Mouse (Mus musculus) CH12.LX (cell line): ENCODE measurements around the gene E030018B13Rik. TPM values are rescaled to one million over a fixed set of nuclear protein-coding genes. Genes with fewer than 3 reads are reported as not detected.
A peak's percentile ranks its signal among the peaks of the same experiment; 100 is the strongest.

Experiments
- DNase-seq: peaks from one replicate; pipeline ENCODE4 v3.0.0-alpha.2; 2013; ENCODE audit errors: extremely low read depth
- H3K27ac ChIP-seq: 2 replicates; pipeline ENCODE4 v1.5.1; 2012; ENCODE audit warnings: low read depth, mild to moderate bottlenecking, control low read depth, moderate library complexity; ENCODE audit not compliant: insufficient read depth
- H3K27me3 ChIP-seq: replicated peaks from 2 replicates; pipeline ENCODE3; 2012; ENCODE audit warnings: inconsistent platforms
- H3K36me3 ChIP-seq, 2 experiments: replicated peaks in 1 of 2; 2 replicates each; pipeline versions ENCODE3 to v1.6.1; 2012; ENCODE audit warnings: inconsistent platforms in 1 of 2, low read length in 1 of 2, mild to moderate bottlenecking in 1 of 2, mixed read lengths in 1 of 2, moderate library complexity in 1 of 2; ENCODE audit not compliant: control insufficient read depth in 1 of 2, insufficient read depth in 1 of 2
- H3K4me1 ChIP-seq, 2 experiments: 2 replicates each; pipeline ENCODE4 v1.6.1; 2012; ENCODE audit warnings: inconsistent platforms in 1 of 2, moderate library complexity in 1 of 2; ENCODE audit not compliant: insufficient read depth in 2 of 2, control insufficient read depth in 1 of 2
- H3K4me2 ChIP-seq: 2 replicates; pipeline ENCODE4 v1.6.1; 2012; ENCODE audit warnings: low read depth, mild to moderate bottlenecking, control low read depth; ENCODE audit not compliant: poor library complexity, insufficient read depth, severe bottlenecking
- H3K4me3 ChIP-seq, 3 experiments: fragments of 150-350 bp in 1 of 3; sonication (generic) in 1 of 3; replicated peaks in 1 of 3; 2 replicates each; pipeline versions ENCODE3 to v1.5.1; 2011 to 2012; ENCODE audit warnings: low read depth in 2 of 3, low read length in 2 of 3, mild to moderate bottlenecking in 2 of 3, moderate library complexity in 2 of 3, control low read depth in 1 of 3, improper control_type of control experiment in 1 of 3, inconsistent platforms in 1 of 3, mixed read lengths in 1 of 3; ENCODE audit not compliant: poor library complexity in 1 of 3
- H3K79me2 ChIP-seq: replicated peaks from 2 replicates; pipeline ENCODE4 v1.6.1; 2012; ENCODE audit warnings: mild to moderate bottlenecking, moderate library complexity; ENCODE audit not compliant: control insufficient read depth, poor library complexity, insufficient read depth, severe bottlenecking; ENCODE audit errors: extremely low read depth
- H3K9ac ChIP-seq: 2 replicates; pipeline ENCODE4 v1.6.1; 2012; ENCODE audit warnings: low read depth, mild to moderate bottlenecking, control low read depth, moderate library complexity; ENCODE audit not compliant: insufficient read depth
- H3K9me3 ChIP-seq: replicated peaks from 2 replicates; pipeline ENCODE3; 2012; ENCODE audit warnings: low read length, inconsistent platforms, mixed read lengths
- BHLHE40 ChIP-seq: IDR thresholded peaks from 2 replicates; pipeline ENCODE4 v1.6.1; 2011; ENCODE audit warnings: mild to moderate bottlenecking, low read depth, low read length, improper control_type of control experiment
- CHD1 ChIP-seq: IDR thresholded peaks from 2 replicates; pipeline ENCODE4 v1.6.1; 2012; ENCODE audit warnings: low read depth, low read length, improper control_type of control experiment, inconsistent platforms
- CTCF ChIP-seq, 2 experiments: IDR thresholded peaks in 1 of 2; conservative IDR thresholded peaks in 1 of 2; 2 replicates each; pipeline ENCODE4 v1.5.1; 2011 to 2012; ENCODE audit warnings: low read depth in 2 of 2, low read length in 2 of 2, improper control_type of control experiment in 1 of 2, inconsistent platforms in 1 of 2, mild to moderate bottlenecking in 1 of 2, moderate library complexity in 1 of 2
- E2F4 ChIP-seq: IDR thresholded peaks from 2 replicates; pipeline ENCODE4 v1.6.1; 2011; ENCODE audit warnings: low read depth, low read length, improper control_type of control experiment; ENCODE audit not compliant: insufficient replicate concordance
- EP300 ChIP-seq: IDR thresholded peaks from 2 replicates; pipeline ENCODE4 v1.6.1; 2011; ENCODE audit warnings: low read length, improper control_type of control experiment
- ETS1 ChIP-seq: conservative IDR thresholded peaks from 2 replicates; pipeline ENCODE4 v1.6.1; 2012; ENCODE audit warnings: low read depth, mild to moderate bottlenecking, inconsistent platforms, low read length, improper control_type of control experiment, moderate library complexity
- GABPA ChIP-seq: IDR thresholded peaks from 2 replicates; pipeline ENCODE4 v1.6.1; 2012; ENCODE audit warnings: low read depth, low read length, improper control_type of control experiment, inconsistent platforms; ENCODE audit not compliant: insufficient replicate concordance
- JUN ChIP-seq: IDR thresholded peaks from 2 replicates; pipeline ENCODE4 v1.6.1; 2011; ENCODE audit warnings: low read depth, mild to moderate bottlenecking, low read length, improper control_type of control experiment, moderate library complexity; ENCODE audit not compliant: insufficient read depth
- KAT2A ChIP-seq: IDR thresholded peaks from 2 replicates; pipeline ENCODE4 v1.6.1; 2012; ENCODE audit warnings: low read length, improper control_type of control experiment, inconsistent platforms; ENCODE audit not compliant: insufficient replicate concordance
- MAFK ChIP-seq: IDR thresholded peaks from 2 replicates; pipeline ENCODE4 v1.6.1; 2011; ENCODE audit warnings: low read length, improper control_type of control experiment; ENCODE audit not compliant: insufficient replicate concordance
- MAX ChIP-seq: IDR thresholded peaks from 2 replicates; pipeline ENCODE4 v1.6.1; 2011; ENCODE audit warnings: low read length, improper control_type of control experiment
- MXI1 ChIP-seq: IDR thresholded peaks from 2 replicates; pipeline ENCODE4 v1.6.1; 2011; ENCODE audit warnings: mild to moderate bottlenecking, low read depth, low read length, improper control_type of control experiment
- NRF1 ChIP-seq: IDR thresholded peaks from 2 replicates; pipeline ENCODE4 v1.6.1; 2014; ENCODE audit warnings: low read depth, mild to moderate bottlenecking, inconsistent platforms, low read length, improper control_type of control experiment, moderate library complexity
- POLR2A ChIP-seq: IDR thresholded peaks from 2 replicates; pipeline ENCODE4 v1.6.1; 2011; ENCODE audit warnings: low read depth, mild to moderate bottlenecking, improper control_type of control experiment, low read length
- RAD21 ChIP-seq: IDR thresholded peaks from 2 replicates; pipeline ENCODE4 v1.6.1; 2011; ENCODE audit warnings: low read depth, mild to moderate bottlenecking, low read length, improper control_type of control experiment, moderate library complexity
- SIN3A ChIP-seq: IDR thresholded peaks from 2 replicates; pipeline ENCODE4 v1.6.1; 2012; ENCODE audit warnings: low read length, improper control_type of control experiment, inconsistent platforms
- SMC3 ChIP-seq: IDR thresholded peaks from 2 replicates; pipeline ENCODE4 v1.6.1; 2011; ENCODE audit warnings: low read depth, low read length, improper control_type of control experiment
- TBP ChIP-seq: conservative IDR thresholded peaks from 2 replicates; pipeline ENCODE4 v1.6.1; 2011; ENCODE audit warnings: low read depth, low read length, improper control_type of control experiment
- UBTF ChIP-seq: IDR thresholded peaks from 2 replicates; pipeline ENCODE4 v1.6.1; 2012; ENCODE audit warnings: low read depth, mild to moderate bottlenecking, inconsistent platforms, low read length, improper control_type of control experiment, moderate library complexity
- USF2 ChIP-seq: conservative IDR thresholded peaks from 2 replicates; pipeline ENCODE4 v1.6.1; 2011; ENCODE audit warnings: low read depth, low read length, improper control_type of control experiment
- ZC3H11A ChIP-seq: IDR thresholded peaks from 2 replicates; pipeline ENCODE4 v1.6.1; 2012; ENCODE audit warnings: low read depth, mild to moderate bottlenecking, inconsistent platforms, low read length, improper control_type of control experiment
- ZMIZ1 ChIP-seq: IDR thresholded peaks from 2 replicates; pipeline ENCODE4 v1.6.1; 2012; ENCODE audit warnings: low read depth, mild to moderate bottlenecking, inconsistent platforms, low read length, improper control_type of control experiment
- dilution Hi-C: fragments of 300-500 bp; cut with MboI; formaldehyde crosslinking; loops from 2 replicates; pipeline ENCODE4 v1.14.3; 2020; ENCODE audit warnings: low sequenced_read_pairs; ENCODE audit not compliant: extremely low pct_unique_long_range_greater_than_20kb, extremely low pct_ligation_motif_present
- in situ Hi-C: fragments of 300-500 bp; cut with MboI; formaldehyde crosslinking; loops from 3 replicates; pipeline ENCODE4 v1.14.3; 2019; ENCODE audit warnings: low sequenced_read_pairs, low pct_ligation_motif_present, low pct_unique_long_range_greater_than_20kb, mixed read lengths
- polyA plus RNA-seq: library from polyadenylated mRNA; unstranded; fragments of >175 nt; gene quantifications from 2 replicates; pipeline ENCODE4 v1.2.1, GENCODE M21; 2012; ENCODE audit warnings: low read depth; ENCODE audit not compliant: insufficient read length
- total RNA-seq, 2 experiments: library from RNA; depleted of rRNA; stranded (reverse); fragments of 300-350 nt in 1 of 2; fragments of >200 nt in 1 of 2; gene quantifications; 2 replicates each; pipeline ENCODE4 v1.2.3; 2012 to 2014

The E030018B13Rik gene
- total and polyA plus RNA-seq, 3 experiments: not detected

- no peak overlapping the region for H3K27ac ChIP-seq
- peak overlapping the region; percentile 21 for H3K4me2 ChIP-seq
- 0 out of 2 replicates have a peak, but pooled peaks have one; percentile 27 for TF ChIP-seq TBP
- no peak; the same call in 1 of the 2 replicates for TF ChIP-seq UBTF
- TF ChIP-seq MAX: peak; percentile 39; the same call in 1 of the 2 replicates
- peak; percentile 76; the same call in 1 of the 2 replicates for TF ChIP-seq SIN3A
- no peak for TF ChIP-seq USF2
- TF ChIP-seq ZMIZ1: no peak
- no peak for TF ChIP-seq ZC3H11A
- no peak for TF ChIP-seq EP300
- TF ChIP-seq RAD21: peak; percentile 55
- peak; percentile 80 for TF ChIP-seq MXI1
- TF ChIP-seq CHD1: 0 out of 2 replicates have a peak, but pooled peaks have one; percentile 60
- TF ChIP-seq SMC3: peak; percentile 47
- no peak for TF ChIP-seq ETS1
- TF ChIP-seq CTCF (conservative IDR thresholded peaks at IDR 0.05 in 1 of 2, IDR thresholded peaks at IDR 0.05 in 1 of 2; ENCODE audit: low read depth in 2 of 2, low read length in 2 of 2): peak in 1 of 2 experiments; percentile 60; a peak in 2 of 4 replicates
- TF ChIP-seq E2F4: no peak
- no peak for TF ChIP-seq KAT2A
- TF ChIP-seq POLR2A: peak; percentile 16; the same call in 1 of the 2 replicates
- no peak for TF ChIP-seq NRF1
- no peak for TF ChIP-seq MAFK
- in situ Hi-C loops (no loop called here), dilution Hi-C loops (no loop called here)
- peaks cover 0 to 3% of the 10 kb centered on the region in 2 experiments for H3K36me3 ChIP-seq
- H3K4me3 ChIP-seq: peak overlapping the region; percentile 77 to 93 (median 79)
- peaks cover 2% of the 10 kb centered on the region for H3K27me3 ChIP-seq
- H3K9me3 ChIP-seq: no peaks in the 10 kb centered on the region
- peaks cover 10 to 43% of the 10 kb centered on the region in 2 experiments for H3K4me1 ChIP-seq
- H3K9ac ChIP-seq: peak overlapping the region; percentile 64
- DNase-seq: peak; percentile 44
- peaks cover 9% of the 10 kb centered on the region for H3K79me2 ChIP-seq
These were observed 19.7 kb downstream of the E030018B13Rik start for GRCm38 (mm10) chr7:63936188-63936985.

GRCm38 (mm10) chr7:63936986-63937235 lies 20.3 kb downstream of the E030018B13Rik start:
- Histone ChIP-seq H3K9me3 (no peaks in the 10 kb centered on the region), H3K4me3 (peak overlapping the region; percentile 77 to 93 (median 79)), H3K27me3 (peaks cover 6% of the 10 kb centered on the region), H3K4me2 (peak overlapping the region; percentile 21; the same call in 1 of the 2 replicates)
- 0 out of 2 replicates have a peak, but pooled peaks have one; percentile 12 for TF ChIP-seq CHD1
- no peak for TF ChIP-seq JUN
- TF ChIP-seq GABPA: no peak
- TF ChIP-seq BHLHE40: peak; percentile 57
- TF ChIP-seq, all 38 proteins: peak for 2
- Histone ChIP-seq H3K27ac (peak overlapping the region; percentile 71), H3K79me2 (peaks cover 9% of the 10 kb centered on the region), H3K4me1 (peaks cover 15 to 47% of the 10 kb centered on the region in 2 experiments), H3K9ac (peak overlapping the region; percentile 64), H3K36me3 (peaks cover 0 to 3% of the 10 kb centered on the region in 2 experiments)
- in situ Hi-C loops (no loop called here), dilution Hi-C loops (no loop called here)
- peak; percentile 34 for DNase-seq
